Mouse (Mus musculus): ENCODE results near the gene Fkbp11. TPM values are rescaled to one million over a fixed set of nuclear protein-coding genes. Genes with fewer than 3 reads are reported as not detected.
"Not testable (repeated sequence)": the region's sequence is repeated elsewhere in the genome, so short reads cannot be mapped to it uniquely, and the experiment has no call there.

Gene Fkbp11
- polyA plus RNA-seq, 1 experiment from 2014 or later = 14.3 TPM

- WGBS = under 1% methylated on average over 64 of the region's 76 CpGs
- peak within 1 kb of the TSS; percentile 95 for H3K4me3 ChIP-seq
Measured at GRCm38 (mm10) chr15:98762670-98763529, 34.9 kb upstream of the Fkbp11 start, which contains the start of gene Arf3. Gene Arf3 (minus strand): TSS chr15:98763214.

DNA sequence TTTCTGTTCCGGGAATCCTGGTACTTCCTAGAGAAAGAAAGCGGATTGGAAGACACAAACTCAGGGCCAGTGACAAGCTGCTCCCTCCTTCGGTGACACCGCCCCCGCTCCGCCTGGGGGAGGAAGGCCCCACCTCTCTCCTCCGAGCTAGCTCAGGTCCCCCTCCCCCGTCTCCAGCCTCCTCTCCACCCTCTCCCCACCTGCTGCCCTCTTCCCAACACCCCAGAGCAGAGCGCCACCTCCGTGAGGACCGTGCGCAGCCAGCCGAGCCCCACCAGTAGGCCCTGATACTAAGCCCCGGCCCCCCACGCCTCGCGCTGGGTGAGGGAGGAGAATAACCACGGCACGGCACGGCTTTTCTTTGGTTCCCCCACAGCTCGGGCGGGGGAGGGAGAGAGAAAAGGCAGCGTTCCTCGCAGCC lies 34.2 kb upstream of the Fkbp11 start:
- peak overlapping the region; percentile 74 for H3K4me2 ChIP-seq (replicated peaks)
- WGBS = under 1% methylated on average over 23 of the region's 24 CpGs

More at GRCm38 (mm10) chr15:98762670-98763529, 34.9 kb upstream of the Fkbp11 start, which contains the start of gene Arf3:
- Histone ChIP-seq H3K27ac (peak within 1 kb of the TSS; percentile 92), H3K4me1 (peaks cover 22% of the 10 kb centered on the region), H3K27me3 (peaks cover 32% of the 10 kb centered on the region), H3K9ac (peak within 1 kb of the TSS; percentile 93), H3K9me3 (replicated peaks) (no peaks in the 10 kb centered on the region), H3K4me2 (replicated peaks) (peak within 1 kb of the TSS; percentile 74), H3K36me3 (peaks cover 26% of the 10 kb centered on the region)
- peak; percentile 94 for ATAC-seq (ENCODE audit: low FRiP score)

GRCm38 (mm10) chr15:98754125-98754524 lies 26.1 kb upstream of the Fkbp11 start:
- H3K4me1 ChIP-seq = no peaks in the 10 kb centered on the region
- H3K4me3 ChIP-seq = no peak overlapping the region
- no peaks in the 10 kb centered on the region for H3K27me3 ChIP-seq
- ATAC-seq (ENCODE audit: low FRiP score) = no peak
- H3K4me2 ChIP-seq (replicated peaks) = no peak overlapping the region
- no peak overlapping the region; the same call in 1 of the 2 replicates for H3K9ac ChIP-seq
- H3K9me3 ChIP-seq (replicated peaks) = no peaks in the 10 kb centered on the region
- 0 out of 2 replicates have a peak, but pooled peaks cover 19% of the 10 kb centered on the region for H3K36me3 ChIP-seq
- no peak overlapping the region for H3K27ac ChIP-seq
- 84% methylated on average over 2 of the region's 2 CpGs for WGBS

More for the DNA sequence above, 34.2 kb upstream of the Fkbp11 start:
- Histone ChIP-seq H3K4me3 (peak overlapping the region; percentile 95), H3K27me3 (peaks cover 29% of the 10 kb centered on the region), H3K9me3 (replicated peaks) (no peaks in the 10 kb centered on the region), H3K27ac (peak overlapping the region; percentile 92), H3K4me1 (peaks cover 22% of the 10 kb centered on the region), H3K36me3 (peaks cover 26% of the 10 kb centered on the region), H3K9ac (peak overlapping the region; percentile 93)
- ATAC-seq (ENCODE audit: low FRiP score) = peak; percentile 75

- no peak overlapping the region; the same call in 1 of the 2 replicates for H3K27ac ChIP-seq
- no peak overlapping the region for H3K9ac ChIP-seq
- H3K4me2 ChIP-seq (replicated peaks) = no peak overlapping the region
- no peaks in the 10 kb centered on the region for H3K9me3 ChIP-seq (replicated peaks)
- no peak overlapping the region for H3K4me3 ChIP-seq
- 0 out of 2 replicates have a peak, but pooled peaks cover 9% of the 10 kb centered on the region for H3K36me3 ChIP-seq
- no peaks in the 10 kb centered on the region for H3K27me3 ChIP-seq
- ATAC-seq (ENCODE audit: low FRiP score) = no peak
- WGBS = 75% methylated on average over 8 of the region's 8 CpGs
- H3K4me1 ChIP-seq = no peaks in the 10 kb centered on the region
Measured at GRCm38 (mm10) chr15:98753021-98753423, 25.0 kb upstream of the Fkbp11 start.

DNA sequence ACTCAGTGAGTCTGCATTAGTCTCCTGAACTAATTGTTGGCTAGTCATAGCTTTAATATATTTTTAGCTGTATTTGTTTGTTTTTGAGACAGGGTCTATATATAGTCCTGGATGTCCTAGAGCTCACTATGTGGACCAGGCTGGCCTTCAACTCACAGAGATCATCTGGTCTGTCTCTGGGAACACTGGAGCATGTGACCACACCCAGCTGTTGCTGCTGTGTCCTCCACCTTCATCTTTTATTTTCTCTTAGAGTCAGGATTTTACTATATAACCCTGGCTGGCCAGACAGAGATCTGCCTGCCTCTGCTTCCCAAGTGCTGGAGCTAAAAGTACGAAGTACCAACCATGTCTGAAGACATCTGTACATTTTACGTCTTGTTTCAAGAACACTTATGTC lies 21.1 kb upstream of the Fkbp11 start:
- Histone ChIP-seq H3K9me3 (replicated peaks) (no peaks in the 10 kb centered on the region), H3K27me3 (no peaks in the 10 kb centered on the region), H3K4me3 (no peak overlapping the region), H3K36me3 (0 out of 2 replicates have a peak, but pooled peaks cover 6% of the 10 kb centered on the region), H3K4me2 (replicated peaks) (no peak overlapping the region), H3K4me1 (no peaks in the 10 kb centered on the region), H3K27ac (no peak overlapping the region), H3K9ac (no peak overlapping the region)
- no peak for ATAC-seq (ENCODE audit: low FRiP score)
- WGBS = 100% methylated on average over 2 of the region's 2 CpGs

GRCm38 (mm10) chr15:98747296-98747695 lies 19.3 kb upstream of the Fkbp11 start:
- Histone ChIP-seq H3K27me3 (no peaks in the 10 kb centered on the region), H3K27ac (no peak overlapping the region), H3K4me1 (no peaks in the 10 kb centered on the region), H3K4me3 (no peak overlapping the region), H3K4me2 (replicated peaks) (no peak overlapping the region), H3K9me3 (replicated peaks) (no peaks in the 10 kb centered on the region), H3K9ac (no peak overlapping the region), H3K36me3 (peaks cover 12% of the 10 kb centered on the region)
- 91% methylated on average over 6 of the region's 6 CpGs for WGBS
- no peak for ATAC-seq (ENCODE audit: low FRiP score)

- H3K4me3 ChIP-seq = no peak overlapping the region
- H3K27ac ChIP-seq = no peak overlapping the region
- H3K4me2 ChIP-seq (replicated peaks) = no peak overlapping the region
- WGBS = 91% methylated on average over 10 of the region's 10 CpGs
- no peak overlapping the region for H3K9ac ChIP-seq
- H3K4me1 ChIP-seq = no peaks in the 10 kb centered on the region
- no peaks in the 10 kb centered on the region for H3K27me3 ChIP-seq
- no peaks in the 10 kb centered on the region for H3K9me3 ChIP-seq (replicated peaks)
- peaks cover 18% of the 10 kb centered on the region for H3K36me3 ChIP-seq
- ATAC-seq (ENCODE audit: low FRiP score) = no peak
Measured at GRCm38 (mm10) chr15:98746344-98746965, 18.5 kb upstream of the Fkbp11 start.

DNA sequence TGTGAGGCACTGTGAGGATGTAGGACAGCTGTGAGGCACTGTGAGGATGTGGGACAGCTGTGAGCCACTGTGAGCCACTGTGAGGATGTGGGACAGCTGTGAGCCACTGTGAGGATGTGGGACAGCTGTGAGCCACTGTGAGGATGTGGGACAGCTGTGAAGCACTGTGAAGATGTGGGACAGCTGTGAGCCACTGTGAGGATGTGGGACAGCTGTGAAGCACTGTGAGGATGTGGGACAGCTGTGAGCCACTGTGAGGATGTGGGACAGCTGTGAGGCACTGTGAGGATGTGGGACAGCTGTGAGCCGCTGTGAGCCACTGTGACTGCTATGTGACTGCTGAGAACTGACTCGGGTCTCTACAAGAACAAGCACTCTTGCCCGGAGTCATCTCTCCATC lies 15.9 kb upstream of the Fkbp11 start:
- not testable (repeated sequence) for H3K9ac ChIP-seq; H3K27ac ChIP-seq; H3K4me2 ChIP-seq (replicated peaks); H3K4me1 ChIP-seq; H3K9me3 ChIP-seq (replicated peaks); H3K27me3 ChIP-seq; ATAC-seq (ENCODE audit: low FRiP score); H3K4me3 ChIP-seq
- peaks cover 40% of the 10 kb centered on the region for H3K36me3 ChIP-seq
- WGBS = 95% methylated on average over 3 of the region's 3 CpGs

- no peaks in the 10 kb centered on the region for H3K27me3 ChIP-seq
- H3K36me3 ChIP-seq = peaks cover 45% of the 10 kb centered on the region
- no peak overlapping the region for H3K4me3 ChIP-seq
- no peaks in the 10 kb centered on the region for H3K9me3 ChIP-seq (replicated peaks)
- H3K9ac ChIP-seq = no peak overlapping the region
- H3K4me2 ChIP-seq (replicated peaks) = no peak overlapping the region
- no peak for ATAC-seq (ENCODE audit: low FRiP score)
- 85% methylated on average over 8 of the region's 8 CpGs for WGBS
- H3K4me1 ChIP-seq = no peaks in the 10 kb centered on the region
- H3K27ac ChIP-seq = no peak overlapping the region
Measured at GRCm38 (mm10) chr15:98742766-98743428, 14.9 kb upstream of the Fkbp11 start.

DNA sequence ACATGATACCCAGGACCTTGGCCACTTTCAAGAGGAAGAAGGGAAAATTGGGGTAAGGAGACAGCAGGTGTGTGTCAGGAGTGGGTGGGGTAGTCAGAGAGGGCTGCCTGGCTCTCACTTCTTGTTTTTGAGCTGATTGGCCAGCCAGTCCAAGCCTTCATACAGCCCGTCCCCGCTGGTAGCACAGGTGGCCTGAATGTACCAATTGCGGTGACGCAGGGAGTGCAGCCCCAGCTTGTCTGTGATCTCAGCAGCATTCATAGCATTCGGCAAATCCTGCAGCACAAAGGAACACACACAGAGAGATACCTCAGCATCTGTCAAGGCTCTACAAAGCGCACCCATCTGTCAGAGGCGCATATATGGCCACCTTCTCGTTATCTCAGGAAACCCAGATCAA lies 12.2 kb upstream of the Fkbp11 start:
- H3K4me1 ChIP-seq = no peaks in the 10 kb centered on the region
- no peak overlapping the region for H3K4me3 ChIP-seq
- no peaks in the 10 kb centered on the region for H3K27me3 ChIP-seq
- peaks cover 67% of the 10 kb centered on the region for H3K36me3 ChIP-seq
- no peak overlapping the region for H3K27ac ChIP-seq
- no peaks in the 10 kb centered on the region for H3K9me3 ChIP-seq (replicated peaks)
- H3K9ac ChIP-seq = no peak overlapping the region
- no peak for ATAC-seq (ENCODE audit: low FRiP score)
- H3K4me2 ChIP-seq (replicated peaks) = no peak overlapping the region
- WGBS = 89% methylated on average over 8 of the region's 8 CpGs

DNA sequence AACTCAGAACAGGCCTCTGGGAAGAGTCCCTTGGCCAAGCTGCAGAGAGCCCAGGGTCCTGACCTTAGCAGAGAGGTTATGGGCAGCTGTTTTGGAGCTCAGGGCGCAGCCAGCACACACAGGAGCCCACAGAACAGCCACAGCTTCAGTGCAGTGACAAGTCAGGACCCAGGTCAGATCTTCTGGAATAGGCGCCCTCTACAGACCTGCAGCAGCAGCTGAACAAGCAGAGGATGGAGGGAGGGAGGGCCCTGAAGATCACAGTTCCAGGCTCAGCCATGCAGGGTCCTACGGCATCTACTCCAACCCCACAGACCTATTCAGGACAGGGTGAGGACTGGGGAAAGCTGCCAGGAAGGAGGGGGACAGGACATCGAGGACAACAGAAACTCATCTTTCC lies 10.8 kb upstream of the Fkbp11 start:
- Histone ChIP-seq H3K36me3 (peaks cover 62% of the 10 kb centered on the region), H3K9ac (no peak overlapping the region), H3K4me2 (replicated peaks) (no peak overlapping the region), H3K27me3 (no peaks in the 10 kb centered on the region), H3K9me3 (replicated peaks) (no peaks in the 10 kb centered on the region), H3K4me3 (no peak overlapping the region), H3K27ac (no peak overlapping the region), H3K4me1 (no peaks in the 10 kb centered on the region)
- 72% methylated on average over 4 of the region's 4 CpGs for WGBS
- no peak for ATAC-seq (ENCODE audit: low FRiP score)

DNA sequence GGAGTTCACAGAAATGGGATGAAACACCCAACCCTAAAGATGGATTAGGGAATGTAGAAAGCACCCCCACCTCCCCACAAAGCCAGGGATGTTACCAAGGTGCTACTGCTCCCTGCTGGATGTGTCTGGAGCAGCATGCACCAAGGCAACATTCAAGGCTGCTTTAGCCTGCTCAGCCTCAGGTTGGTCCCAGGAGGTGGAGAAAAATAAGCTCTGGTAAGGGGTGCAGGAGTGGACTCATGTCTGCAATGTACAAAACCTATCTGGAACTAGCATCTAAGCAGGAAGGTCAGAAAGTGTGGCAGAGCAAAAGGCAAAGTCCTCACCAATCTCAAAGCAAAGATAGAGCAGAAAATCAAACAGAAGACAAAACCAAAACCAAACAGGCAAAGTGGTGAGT lies 9.9 kb upstream of the Fkbp11 start:
- H3K27ac ChIP-seq = no peak overlapping the region
- H3K27me3 ChIP-seq = no peaks in the 10 kb centered on the region
- H3K36me3 ChIP-seq = peaks cover 61% of the 10 kb centered on the region
- H3K4me2 ChIP-seq (replicated peaks) = no peak overlapping the region
- no peaks in the 10 kb centered on the region for H3K9me3 ChIP-seq (replicated peaks)
- H3K4me3 ChIP-seq = no peak overlapping the region
- H3K9ac ChIP-seq = no peak overlapping the region
- ATAC-seq (ENCODE audit: low FRiP score) = no peak
- H3K4me1 ChIP-seq = no peaks in the 10 kb centered on the region

Data from hindbrain, embryonic 12.5 days (tissue).